Mouse (Mus musculus) heart, postnatal 25 days (tissue): ENCODE results near the gene Tnfsf13b. TPM values are rescaled to one million over a fixed set of nuclear protein-coding genes. Genes with fewer than 3 reads are reported as not detected.

Experiments
- DNase-seq: peaks from one replicate; pipeline ENCODE4 v3.0.0; 2022; ENCODE audit warnings: low spot score
- intact Hi-C: fragments of 180-260 bp; cut with DNase I; formaldehyde crosslinking; loops from one replicate; pipeline ENCODE4 v1.15.1; 2025
- total RNA-seq, 2 experiments: library from RNA; stranded (reverse); gene quantifications; 2 replicates each; pipeline ENCODE4 v1.2.3; 2021

Gene Tnfsf13b
- total RNA-seq, 2 experiments from 2014 or later, result 4.2 to 4.4 TPM

GRCm38 (mm10) chr8:10040866-10041265 is 34.6 kb downstream of the Tnfsf13b start:
- intact Hi-C loops, result loop anchor here (5.0 to 10.0 kb wide), 2 partner anchors 194 to 261 kb away; no protein-coding TSS in a partner anchor
- no peak for DNase-seq

GRCm38 (mm10) chr8:10043842-10044510 is 37.7 kb downstream of the Tnfsf13b start:
- DNase-seq, result no peak
- intact Hi-C loops, result loop anchor here (2.0 to 10.0 kb wide), 3 partner anchors 191 to 359 kb away; no protein-coding TSS in a partner anchor

GRCm38 (mm10) chr8:10045743-10046142 is 39.5 kb downstream of the Tnfsf13b start:
- DNase-seq, result no peak
- intact Hi-C loops, result loop anchor here (2.0 to 10.0 kb wide), 2 partner anchors 189 to 357 kb away; no protein-coding TSS in a partner anchor

GRCm38 (mm10) chr8:10049162-10049561 is 42.9 kb downstream of the Tnfsf13b start:
- no peak for DNase-seq
- intact Hi-C loops, result loop anchor here (10.0 kb wide), 1 partner anchor 186 kb away; no protein-coding TSS in a partner anchor

GRCm38 (mm10) chr8:10051576-10051975 is 45.3 kb downstream of the Tnfsf13b start:
- no peak for DNase-seq
- intact Hi-C loops, result no loop called here

GRCm38 (mm10) chr8:10053571-10053990 is 47.3 kb downstream of the Tnfsf13b start:
- no peak for DNase-seq
- intact Hi-C loops, result no loop called here

GRCm38 (mm10) chr8:10061001-10061400 is 54.7 kb downstream of the Tnfsf13b start:
- intact Hi-C loops, result no loop called here
- DNase-seq, result no peak

GRCm38 (mm10) chr8:10066906-10067305 is 60.6 kb downstream of the Tnfsf13b start:
- no peak for DNase-seq
- intact Hi-C loops, result no loop called here

GRCm38 (mm10) chr8:10067775-10068174 is 61.5 kb downstream of the Tnfsf13b start:
- DNase-seq, result no peak
- intact Hi-C loops, result no loop called here

GRCm38 (mm10) chr8:10072347-10072746 is 66.1 kb downstream of the Tnfsf13b start:
- intact Hi-C loops, result no loop called here
- no peak for DNase-seq

Other genes starting within 250 kb of the Tnfsf13b start
- gene Fam155a, start 235.3 kb upstream of the Tnfsf13b start, total RNA-seq, result not detected
- not detected for gene Gm10217, start 142.2 kb upstream of the Tnfsf13b start, total RNA-seq
- 1 to 10 TPM; 5.0 to 5.1 TPM for gene Lig4, start 28.8 kb upstream of the Tnfsf13b start, total RNA-seq
- gene Abhd13, start 28.8 kb upstream of the Tnfsf13b start, total RNA-seq, result 10 to 100 TPM; 11.3 to 13.0 TPM
- gene Myo16, start 147.4 kb downstream of the Tnfsf13b start, total RNA-seq, result 1 to 10 TPM; 7.4 to 9.1 TPM